Mouse (Mus musculus): ENCODE measurements around the gene Magix.

- no peak for TF ChIP-seq CTCF (conservative IDR thresholded peaks at IDR 0.05; ENCODE audit: insufficient read depth, insufficient read length, low read depth, low read length)
- no peak for TF ChIP-seq POLR2A (IDR thresholded peaks at IDR 0.05; ENCODE audit: low read depth, low read length)
Observed at GRCm38 (mm10) chrX:7632560-7632959, 48.5 kb downstream of the Magix start.
